Mouse (Mus musculus) spleen, adult 18-20 months (tissue): ENCODE data around the gene Grm2.
"Not testable (repeated sequence)": the region's sequence is repeated elsewhere in the genome, so short reads cannot be mapped to it uniquely, and the experiment has no call there.

Experiments
- DNase-seq, 2 experiments: peaks; one replicate each; pipeline ENCODE4 v3.0.0; 2022; ENCODE audit warnings: mixed read lengths in 2 of 2

The Grm2 gene

DNA sequence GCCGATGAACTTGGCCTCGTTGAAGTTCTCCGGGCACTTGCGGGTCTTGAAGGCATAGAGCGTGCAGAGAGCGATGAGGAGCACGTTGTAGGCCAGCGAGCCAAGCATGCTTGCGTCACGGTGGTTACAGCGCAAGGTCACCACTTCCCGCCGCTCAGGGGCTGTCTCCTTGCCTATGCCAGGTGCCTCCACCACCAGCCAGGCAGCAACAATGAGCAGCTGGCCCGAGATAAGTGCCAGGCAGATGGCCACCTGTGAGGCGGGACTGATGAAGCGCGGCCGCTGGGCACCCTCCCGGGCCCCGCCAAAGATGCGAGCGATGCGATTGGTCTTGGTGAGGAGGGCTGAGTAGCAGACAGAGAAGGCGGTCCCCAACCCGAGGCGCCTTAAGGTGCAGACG is 8.7 kb downstream of the Grm2 start:
- DNase-seq = no peak

GRCm38 (mm10) chr9:106645684-106646271 is 10.1 kb downstream of the Grm2 start:
- no peak for DNase-seq

DNA sequence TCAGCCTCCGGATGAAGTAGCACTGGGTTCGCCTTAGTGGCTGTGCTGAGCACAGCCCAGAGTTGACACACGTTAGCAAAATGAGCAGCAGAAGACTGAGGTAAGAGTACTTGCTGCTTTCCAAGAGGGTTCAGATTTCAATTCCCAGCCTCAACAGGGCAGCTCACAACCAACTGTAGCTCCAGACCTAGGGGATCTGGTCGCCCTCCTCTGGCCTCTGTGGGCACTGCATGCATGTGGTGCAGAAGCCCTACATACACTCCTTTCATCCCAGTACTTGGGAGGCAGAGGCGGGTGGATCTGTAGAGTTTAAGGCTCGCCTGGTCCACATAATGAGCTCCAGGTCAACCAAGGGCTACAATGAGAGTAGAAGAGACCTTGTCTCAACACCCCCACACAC is 12.1 kb downstream of the Grm2 start:
- DNase-seq = no peak

DNA sequence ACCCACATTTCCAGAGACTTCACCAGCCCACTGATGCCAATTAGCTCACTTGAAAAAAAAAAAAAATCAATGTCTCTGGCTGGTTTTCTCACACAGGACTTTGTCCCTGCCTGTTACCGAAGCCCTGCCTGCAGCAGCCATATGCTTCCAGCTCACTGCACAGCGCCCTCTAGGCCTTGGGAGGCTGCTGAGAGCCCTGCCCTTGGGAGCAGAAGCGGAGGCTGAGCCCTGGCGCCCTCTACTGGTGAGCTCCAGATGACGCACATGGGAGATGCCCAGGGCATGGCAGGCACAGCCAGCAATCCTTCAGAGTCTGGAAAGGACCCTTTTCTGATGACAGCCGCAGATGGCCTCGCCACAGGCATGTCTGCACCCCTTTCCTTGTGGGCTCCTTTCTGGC is 12.8 kb downstream of the Grm2 start:
- DNase-seq = peak; percentile 41 to 64

DNA sequence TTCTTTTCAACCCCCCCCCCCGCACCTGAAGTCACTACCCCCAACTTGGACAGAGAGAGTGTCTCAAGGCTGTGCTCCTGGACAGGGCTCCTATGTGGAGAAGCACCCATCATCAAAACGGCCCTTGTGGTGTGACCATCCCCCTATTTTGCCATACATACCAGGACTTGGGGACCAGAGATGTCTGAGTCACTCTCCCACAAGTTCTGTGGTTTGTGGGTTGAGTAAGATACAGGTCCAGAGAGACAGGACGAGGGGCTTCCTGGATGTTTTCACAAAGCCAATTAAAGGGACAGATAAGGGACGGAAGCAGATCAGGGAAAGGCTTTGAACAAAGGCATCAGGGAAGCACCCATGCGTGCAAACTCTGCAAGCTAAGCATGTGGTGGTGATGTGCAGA is 14.5 kb downstream of the Grm2 start:
- DNase-seq = no peak

DNA sequence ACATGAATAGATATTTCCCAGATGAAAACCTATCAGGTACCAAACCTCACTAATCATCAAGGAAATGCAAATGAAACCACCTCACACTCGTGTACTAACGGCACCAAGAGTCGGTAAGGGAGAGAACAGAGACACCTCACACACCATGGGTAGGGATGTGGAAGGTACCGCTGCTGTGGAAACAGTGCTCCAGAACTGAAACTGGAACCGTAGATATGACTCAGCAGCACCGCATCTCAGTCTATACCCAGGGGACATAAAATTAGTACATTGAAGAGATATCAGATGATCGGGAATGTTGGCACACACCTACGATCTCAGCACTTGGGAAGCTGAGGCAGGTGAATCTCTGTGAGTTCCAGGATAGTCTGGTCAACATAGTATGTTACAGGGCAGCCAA is 17.7 kb downstream of the Grm2 start:
- no peak for DNase-seq

DNA sequence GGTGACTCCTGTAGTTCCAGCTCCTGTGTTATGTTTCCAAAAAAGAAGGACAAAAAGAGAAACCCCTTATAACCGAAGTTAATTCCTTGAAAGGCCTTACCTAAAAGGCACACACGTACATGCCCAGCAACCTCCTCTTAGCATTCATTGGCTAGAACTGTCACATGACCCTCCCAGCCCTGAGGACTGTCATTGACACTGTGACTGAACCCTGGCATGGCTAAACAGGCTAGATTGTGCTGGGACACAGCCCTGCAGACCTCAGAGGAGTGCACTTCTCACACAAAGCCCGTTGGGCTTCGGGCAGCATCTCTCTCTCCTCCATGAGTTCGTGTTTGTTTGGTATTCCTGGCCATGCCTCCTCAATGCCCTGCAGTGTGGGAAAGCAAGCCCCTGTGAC is 23.7 kb downstream of the Grm2 start:
- no peak for DNase-seq

DNA sequence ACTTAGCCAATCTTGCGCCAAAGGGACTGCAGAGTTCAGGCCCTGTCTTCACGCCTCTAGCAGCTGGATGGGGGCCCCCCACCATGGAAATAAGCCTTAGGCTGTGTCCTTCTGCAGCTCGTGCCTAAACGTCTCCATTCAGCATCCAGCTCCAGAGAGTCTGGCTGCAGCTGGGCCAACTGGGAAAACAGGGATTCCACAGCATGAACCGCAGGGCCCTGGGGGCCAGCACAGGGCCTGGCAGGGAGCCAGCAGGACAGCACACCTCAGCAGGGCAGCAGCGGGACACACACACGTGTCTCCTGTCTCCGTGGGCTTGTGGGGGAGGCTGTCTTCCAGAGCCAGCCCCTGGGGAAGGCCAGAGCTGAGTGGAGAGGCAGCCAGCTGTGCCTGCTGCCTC is 28.1 kb downstream of the Grm2 start:
- DNase-seq = not testable (repeated sequence)

GRCm38 (mm10) chr9:106626282-106626681 is 29.6 kb downstream of the Grm2 start, which contains the start of gene Iqcf6:
Gene Iqcf6 (plus strand): TSS chr9:106626582.
- no peak for DNase-seq

GRCm38 (mm10) chr9:106617496-106617895 is 38.4 kb downstream of the Grm2 start:
- DNase-seq = no peak

- no peak for DNase-seq
Measured at GRCm38 (mm10) chr9:106616306-106616705, 39.6 kb downstream of the Grm2 start.

GRCm38 (mm10) chr9:106614616-106615015 is 41.3 kb downstream of the Grm2 start:
- DNase-seq = no peak

DNA sequence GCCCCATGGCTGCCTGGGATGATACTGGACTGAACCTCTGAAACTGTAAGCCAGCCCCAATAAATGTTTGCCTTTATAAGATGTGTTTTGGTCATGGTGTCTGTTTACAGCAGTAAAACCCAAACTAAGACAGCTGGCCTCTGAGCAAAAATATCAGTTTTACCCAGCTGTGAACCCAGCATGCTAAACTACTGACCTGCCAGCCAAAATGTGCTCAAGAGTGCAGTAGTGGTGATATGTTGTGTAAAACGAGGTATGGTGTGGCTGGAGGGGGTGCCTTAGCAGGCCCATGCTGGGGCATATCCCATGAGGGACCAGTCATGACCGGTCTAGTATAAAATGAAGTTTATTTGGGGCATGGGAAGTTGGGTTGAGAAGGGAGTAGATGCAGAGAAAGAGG is 41.9 kb downstream of the Grm2 start:
- no peak for DNase-seq

GRCm38 (mm10) chr9:106610727-106611126 is 45.2 kb downstream of the Grm2 start:
- DNase-seq = no peak

GRCm38 (mm10) chr9:106600546-106600945 is 55.3 kb downstream of the Grm2 start:
- DNase-seq = peak in 1 of 2 experiments; percentile 20

GRCm38 (mm10) chr9:106598466-106598865 is 57.4 kb downstream of the Grm2 start:
- no peak for DNase-seq

- no peak for DNase-seq
Measured at GRCm38 (mm10) chr9:106595836-106596235, 60.0 kb downstream of the Grm2 start.

GRCm38 (mm10) chr9:106595402-106595801 is 60.5 kb downstream of the Grm2 start:
- not testable (repeated sequence) for DNase-seq
